Mouse (Mus musculus) MEL (cell line): ENCODE data around the gene Nyap1. TPM values are rescaled to one million over a fixed set of nuclear protein-coding genes. Genes with fewer than 3 reads are reported as not detected.

Experiments
- DNase-seq: peaks from one replicate; pipeline ENCODE4 v3.0.0; 2011; ENCODE audit warnings: low read depth, low spot score
- H3K27ac ChIP-seq: 2 replicates; pipeline ENCODE4 v1.5.1; 2012; ENCODE audit warnings: low read depth, mild to moderate bottlenecking, control low read depth, low read length, moderate library complexity; ENCODE audit not compliant: control insufficient read depth
- H3K27me3 ChIP-seq, 2 experiments: fragments of 150-350 bp in 1 of 2; sonication (generic) in 1 of 2; 2 replicates each; pipeline ENCODE4 v1.6.1; 2012; ENCODE audit warnings: low read length in 2 of 2, mild to moderate bottlenecking in 2 of 2, improper control_type of control experiment in 1 of 2, moderate library complexity in 1 of 2; ENCODE audit not compliant: insufficient read depth in 2 of 2, control insufficient read depth in 1 of 2
- H3K36me3 ChIP-seq, 2 experiments: 2 replicates each; pipeline ENCODE4 v1.6.1; 2012 to 2014; ENCODE audit warnings: low read length in 2 of 2, improper control_type of control experiment in 1 of 2, inconsistent platforms in 1 of 2, mild to moderate bottlenecking in 1 of 2; ENCODE audit not compliant: insufficient read depth in 2 of 2, control insufficient read depth in 1 of 2
- H3K4me1 ChIP-seq, 2 experiments: fragments of 150-350 bp in 1 of 2; sonication (generic) in 1 of 2; 2 replicates each; pipeline ENCODE4 v1.6.1; 2012; ENCODE audit warnings: low read length in 2 of 2, improper control_type of control experiment in 1 of 2, mild to moderate bottlenecking in 1 of 2; ENCODE audit not compliant: insufficient read depth in 2 of 2, control insufficient read depth in 1 of 2
- H3K4me3 ChIP-seq, 2 experiments: fragments of 150-350 bp in 1 of 2; sonication (generic) in 1 of 2; 2 replicates each; pipeline ENCODE4 v1.5.1; 2012; ENCODE audit warnings: low read depth in 2 of 2, low read length in 2 of 2, mild to moderate bottlenecking in 2 of 2, moderate library complexity in 2 of 2, control low read depth in 1 of 2, improper control_type of control experiment in 1 of 2; ENCODE audit not compliant: control insufficient read depth in 1 of 2, insufficient read depth in 1 of 2
- H3K79me2 ChIP-seq: 2 replicates; pipeline ENCODE4 v1.6.1; 2012; ENCODE audit warnings: mild to moderate bottlenecking, low read length, moderate library complexity; ENCODE audit not compliant: control insufficient read depth, poor library complexity, insufficient read depth
- H3K9ac ChIP-seq: 2 replicates; pipeline ENCODE4 v1.6.1; 2012; ENCODE audit warnings: low read depth, mild to moderate bottlenecking, control low read depth, low read length, moderate library complexity; ENCODE audit not compliant: control insufficient read depth, poor library complexity, severe bottlenecking
- H3K9me3 ChIP-seq: fragments of 150-350 bp; sonication (generic); replicated peaks from 2 replicates; pipeline ENCODE4 v1.6.1; 2012; ENCODE audit warnings: mild to moderate bottlenecking, low read length, improper control_type of control experiment, moderate library complexity; ENCODE audit not compliant: insufficient read depth
- BHLHE40 ChIP-seq: IDR thresholded peaks from 2 replicates; pipeline ENCODE4 v1.6.1; 2012; ENCODE audit warnings: low read depth, mild to moderate bottlenecking, inconsistent platforms, low read length, improper control_type of control experiment, borderline replicate concordance
- CTCF ChIP-seq, 3 experiments: IDR thresholded peaks in 2 of 3; conservative IDR thresholded peaks in 1 of 3; 2 replicates each; pipeline ENCODE4 v1.5.1; 2011 to 2012; ENCODE audit warnings: low read length in 3 of 3, low read depth in 2 of 3, mild to moderate bottlenecking in 2 of 3, improper control_type of control experiment in 1 of 3, inconsistent platforms in 1 of 3, mixed read lengths in 1 of 3, moderate library complexity in 1 of 3; ENCODE audit not compliant: control insufficient read depth in 1 of 3, insufficient read depth in 1 of 3, poor library complexity in 1 of 3, severe bottlenecking in 1 of 3
- E2F4 ChIP-seq: IDR thresholded peaks from 2 replicates; pipeline ENCODE4 v1.6.1; 2011; ENCODE audit warnings: low read depth, low read length, improper control_type of control experiment, borderline replicate concordance
- ELF1 ChIP-seq: IDR thresholded peaks from 2 replicates; pipeline ENCODE4 v1.6.1; 2014; ENCODE audit warnings: low read depth, mild to moderate bottlenecking, inconsistent platforms, low read length, improper control_type of control experiment, moderate library complexity
- EP300 ChIP-seq, 2 experiments: IDR thresholded peaks; 2 replicates each; pipeline ENCODE4 v1.6.1; 2011; ENCODE audit warnings: improper control_type of control experiment in 2 of 2, low read length in 2 of 2, low read depth in 1 of 2, mild to moderate bottlenecking in 1 of 2
- ETS1 ChIP-seq: IDR thresholded peaks from 2 replicates; pipeline ENCODE4 v1.6.1; 2012; ENCODE audit warnings: low read depth, mild to moderate bottlenecking, inconsistent platforms, low read length, improper control_type of control experiment, moderate library complexity
- GATA1 ChIP-seq: IDR thresholded peaks from 2 replicates; pipeline ENCODE4 v1.6.1; 2011; ENCODE audit warnings: low read depth, low read length, improper control_type of control experiment
- HCFC1 ChIP-seq: IDR thresholded peaks from 2 replicates; pipeline ENCODE4 v1.6.1; 2012; ENCODE audit warnings: low read depth, mild to moderate bottlenecking, inconsistent platforms, low read length, improper control_type of control experiment, moderate library complexity
- JUND ChIP-seq: IDR thresholded peaks from 2 replicates; pipeline ENCODE4 v1.6.1; 2011; ENCODE audit warnings: low read depth, mild to moderate bottlenecking, improper control_type of control experiment, low read length
- KAT2A ChIP-seq: conservative IDR thresholded peaks from 2 replicates; pipeline ENCODE4 v1.6.1; 2012; ENCODE audit warnings: low read depth, low read length, improper control_type of control experiment, inconsistent platforms
- MAX ChIP-seq: IDR thresholded peaks from 2 replicates; pipeline ENCODE4 v1.6.1; 2011; ENCODE audit warnings: low read length, improper control_type of control experiment
- MAZ ChIP-seq: IDR thresholded peaks from 2 replicates; pipeline ENCODE4 v1.6.1; 2012; ENCODE audit warnings: low read depth, mild to moderate bottlenecking, inconsistent platforms, low read length, improper control_type of control experiment
- MEF2A ChIP-seq: IDR thresholded peaks from 2 replicates; pipeline ENCODE4 v1.6.1; 2014; ENCODE audit warnings: low read depth, mild to moderate bottlenecking, inconsistent platforms, low read length, improper control_type of control experiment; ENCODE audit not compliant: poor library complexity, insufficient replicate concordance, severe bottlenecking; ENCODE audit errors: extremely low read depth
- MXI1 ChIP-seq: IDR thresholded peaks from 2 replicates; pipeline ENCODE4 v1.6.1; 2011; ENCODE audit warnings: mild to moderate bottlenecking, low read depth, low read length, improper control_type of control experiment
- MYB ChIP-seq: IDR thresholded peaks from 2 replicates; pipeline ENCODE4 v1.6.1; 2011; ENCODE audit warnings: mild to moderate bottlenecking, low read depth, low read length, improper control_type of control experiment
- NELFE ChIP-seq: IDR thresholded peaks from 2 replicates; pipeline ENCODE4 v1.6.1; 2011; ENCODE audit warnings: low read depth, low read length, improper control_type of control experiment
- POLR2A ChIP-seq, 2 experiments: IDR thresholded peaks; 2 replicates each; pipeline ENCODE4 v1.6.1; 2011 to 2012; ENCODE audit warnings: low read length in 2 of 2, mild to moderate bottlenecking in 2 of 2, control low read depth in 1 of 2, improper control_type of control experiment in 1 of 2, low read depth in 1 of 2, moderate library complexity in 1 of 2; ENCODE audit not compliant: control insufficient read depth in 1 of 2, insufficient read depth in 1 of 2, poor library complexity in 1 of 2
- POLR2AphosphoS2 ChIP-seq: IDR thresholded peaks from 2 replicates; pipeline ENCODE4 v1.6.1; 2011; ENCODE audit warnings: low read length, improper control_type of control experiment
- RCOR1 ChIP-seq: IDR thresholded peaks from 2 replicates; pipeline ENCODE4 v1.6.1; 2012; ENCODE audit warnings: low read depth, mild to moderate bottlenecking, inconsistent platforms, low read length, improper control_type of control experiment
- SIN3A ChIP-seq: IDR thresholded peaks from 2 replicates; pipeline ENCODE4 v1.6.1; 2012; ENCODE audit warnings: low read length, improper control_type of control experiment, inconsistent platforms
- SMC3 ChIP-seq: IDR thresholded peaks from 2 replicates; pipeline ENCODE4 v1.6.1; 2011; ENCODE audit warnings: low read depth, low read length, improper control_type of control experiment
- TAL1 ChIP-seq: IDR thresholded peaks from 2 replicates; pipeline ENCODE4 v1.6.1; 2012; ENCODE audit warnings: mild to moderate bottlenecking, inconsistent platforms, low read length, moderate library complexity, mixed read lengths
- TBP ChIP-seq: IDR thresholded peaks from 2 replicates; pipeline ENCODE4 v1.8.0; 2011; ENCODE audit warnings: low read depth, low read length, improper control_type of control experiment
- TCF12 ChIP-seq: IDR thresholded peaks from 2 replicates; pipeline ENCODE4 v1.6.1; 2014; ENCODE audit warnings: low read depth, mild to moderate bottlenecking, inconsistent platforms, low read length, improper control_type of control experiment, moderate library complexity
- USF1 ChIP-seq: IDR thresholded peaks from 2 replicates; pipeline ENCODE4 v1.6.1; 2014; ENCODE audit warnings: low read depth, mild to moderate bottlenecking, inconsistent platforms, low read length, improper control_type of control experiment, moderate library complexity
- USF2 ChIP-seq, 2 experiments: IDR thresholded peaks; 2 replicates each; pipeline ENCODE4 v1.6.1; 2011 to 2012; ENCODE audit warnings: improper control_type of control experiment in 2 of 2, low read length in 2 of 2, borderline replicate concordance in 1 of 2, inconsistent platforms in 1 of 2, low read depth in 1 of 2, mild to moderate bottlenecking in 1 of 2; ENCODE audit not compliant: insufficient read depth in 1 of 2
- ZC3H11A ChIP-seq: IDR thresholded peaks from 2 replicates; pipeline ENCODE4 v1.6.1; 2012; ENCODE audit warnings: low read depth, mild to moderate bottlenecking, inconsistent platforms, low read length, improper control_type of control experiment
- ZKSCAN1 ChIP-seq: IDR thresholded peaks from 2 replicates; pipeline ENCODE4 v1.6.1; 2012; ENCODE audit warnings: low read depth, mild to moderate bottlenecking, inconsistent platforms, low read length, improper control_type of control experiment, moderate library complexity
- ZMIZ1 ChIP-seq: IDR thresholded peaks from 2 replicates; pipeline ENCODE4 v1.6.1; 2012; ENCODE audit warnings: low read depth, mild to moderate bottlenecking, inconsistent platforms, low read length, improper control_type of control experiment, moderate library complexity
- ZNF384 ChIP-seq: IDR thresholded peaks from 2 replicates; pipeline ENCODE4 v1.6.1; 2012; ENCODE audit warnings: low read depth, mild to moderate bottlenecking, inconsistent platforms, low read length, improper control_type of control experiment
- polyA plus RNA-seq, 2 experiments: library from polyadenylated mRNA; stranded (reverse) in 1 of 2; unstranded in 1 of 2; fragments of >175 nt in 1 of 2; fragments of >200 nt in 1 of 2; gene quantifications; 2 replicates each; pipeline versions ENCODE4 v1.2.1 to v1.2.4; 2012; ENCODE audit warnings: low replicate concordance in 2 of 2, low read depth in 1 of 2; ENCODE audit not compliant: insufficient read length in 2 of 2, insufficient read depth in 1 of 2, missing spikeins in 1 of 2
- total RNA-seq: library from RNA; depleted of rRNA; stranded (reverse); fragments of 300-350 nt; gene quantifications from 2 replicates; pipeline ENCODE4 v1.2.3, GENCODE M21; 2012

The Nyap1 gene
- total and polyA plus RNA-seq, 3 experiments = 0.39 to 1.1 TPM; not detected in 1

DNA sequence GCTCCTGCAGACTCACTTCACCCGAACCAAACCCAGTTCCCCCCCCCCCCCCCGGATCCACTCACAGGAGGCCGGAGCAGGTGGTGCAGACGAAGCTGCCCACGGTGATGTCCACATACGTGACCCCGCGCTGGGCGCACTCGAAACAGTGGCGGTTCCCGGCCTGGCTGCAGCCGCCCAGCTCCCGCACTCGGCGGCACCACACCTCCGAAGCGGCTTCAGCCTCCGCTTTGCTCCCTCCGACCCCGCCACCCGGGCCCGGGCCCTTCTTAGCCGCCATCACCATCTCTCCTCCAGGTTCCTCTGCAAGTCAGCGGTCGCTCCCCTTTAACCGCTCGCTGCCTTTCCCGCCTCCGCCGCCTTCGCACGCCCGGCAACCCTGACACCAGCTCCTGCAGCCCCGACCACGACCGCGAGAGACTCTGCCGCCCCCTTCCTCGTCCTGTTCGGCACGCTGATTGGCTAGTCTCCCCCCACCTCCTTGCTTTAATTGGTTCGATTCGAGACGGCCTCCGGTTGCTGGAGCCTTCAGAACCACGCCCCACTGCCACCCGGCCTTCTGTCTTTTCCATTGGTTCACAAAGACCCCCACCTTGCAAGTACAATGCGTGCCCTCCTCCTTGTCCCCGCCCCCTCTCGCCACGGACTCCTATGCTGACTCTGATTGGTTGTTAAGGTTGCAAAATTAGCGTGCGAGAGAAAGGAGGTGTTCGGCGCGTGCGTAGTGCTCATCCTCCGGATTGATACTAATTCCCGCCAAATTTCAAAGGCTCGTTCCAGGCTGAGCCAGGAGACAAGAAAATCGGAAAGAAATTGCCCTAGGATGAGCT is 56.9 kb downstream of the Nyap1 start, which contains the start of gene Agfg2 (continued):
- TF ChIP-seq ZMIZ1 (peak; percentile 61; the same call in 1 of the 2 replicates), EP300 (IDR thresholded peaks at IDR 0.05; ENCODE audit: low read depth in 1 of 2, low read length in 2 of 2) (no peak; a peak in 1 of 4 replicates), TAL1 (no peak), USF2 (IDR thresholded peaks at IDR 0.05; ENCODE audit: borderline replicate concordance in 1 of 2, insufficient read depth in 1 of 2, low read depth in 1 of 2, low read length in 2 of 2) (no peak), MAZ (peak; percentile 91; the same call in 1 of the 2 replicates), TCF12 (peak; percentile 29; the same call in 1 of the 2 replicates), MAX (peak; percentile 90), KAT2A (no peak), MYB (no peak), JUND (no peak), USF1 (0 out of 2 replicates have a peak, but pooled peaks have one; percentile 17), NELFE (peak; percentile 89), POLR2AphosphoS2 (peak; percentile 77), RCOR1 (no peak)

DNA sequence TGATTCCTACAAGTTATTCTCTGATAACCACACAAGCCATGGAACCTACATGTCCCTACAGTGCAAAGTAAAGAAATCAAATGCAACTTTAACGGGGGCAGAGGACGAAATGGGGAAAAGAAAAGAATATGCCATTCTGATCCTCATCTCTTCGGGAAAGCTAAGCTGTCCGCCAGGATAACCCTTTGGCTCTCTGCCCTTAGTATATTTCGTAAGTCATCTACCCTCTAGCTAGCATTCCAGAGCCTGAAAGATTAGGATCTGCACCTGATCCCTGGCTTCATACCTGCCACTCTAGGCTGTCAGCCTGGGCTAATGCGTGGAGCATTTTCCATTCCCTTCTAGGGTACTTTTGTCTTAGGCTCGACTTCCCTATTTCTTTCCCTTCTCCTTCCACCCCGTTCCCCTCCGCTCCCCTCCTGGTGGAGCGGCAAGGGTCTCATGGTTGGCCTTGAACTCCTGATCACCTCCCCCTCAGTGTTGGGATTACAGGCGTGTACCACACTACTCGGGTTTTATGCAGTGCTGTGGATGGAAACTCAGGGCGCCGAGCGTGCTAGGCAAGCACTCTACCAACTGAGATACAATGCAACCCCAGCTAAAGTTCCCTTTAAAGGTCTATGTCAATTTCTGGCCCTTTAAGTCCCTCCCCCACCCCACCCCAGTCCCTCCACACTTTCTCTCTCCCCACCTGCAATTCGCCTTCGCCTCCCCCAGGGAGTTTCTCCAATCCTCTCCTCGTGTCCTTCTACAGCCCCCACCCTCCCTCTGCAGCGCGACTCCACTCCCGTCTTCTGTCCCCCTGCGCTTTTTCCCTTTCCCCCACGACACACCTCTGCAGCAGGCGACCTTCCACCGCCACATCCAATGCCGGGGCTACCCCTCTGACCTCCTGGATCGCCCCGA is 57.8 kb downstream of the Nyap1 start:
- H3K27ac ChIP-seq = peak overlapping the region; percentile 77
- H3K4me1 ChIP-seq = peaks cover 8 to 32% of the 10 kb centered on the region in 2 experiments; a peak in 3 of 4 replicates
- TF ChIP-seq JUND = no peak
- TF ChIP-seq RCOR1 = no peak
- peak; percentile 75 for TF ChIP-seq SIN3A
- TF ChIP-seq ZMIZ1 = no peak
- no peak for TF ChIP-seq NELFE
- no peak for TF ChIP-seq USF2 (IDR thresholded peaks at IDR 0.05; ENCODE audit: borderline replicate concordance in 1 of 2, insufficient read depth in 1 of 2, low read depth in 1 of 2, low read length in 2 of 2)
- no peak for TF ChIP-seq BHLHE40
- no peak for TF ChIP-seq MEF2A
- 0 out of 2 replicates have a peak, but pooled peaks have one; percentile 29 for TF ChIP-seq MAX
- no peak for TF ChIP-seq USF1
- TF ChIP-seq MXI1 = peak; percentile 67
- TF ChIP-seq ZNF384 = no peak
- TF ChIP-seq ETS1 = no peak
- TF ChIP-seq ZC3H11A = no peak
- TF ChIP-seq GATA1 = no peak
- no peak for TF ChIP-seq ELF1
- no peak for TF ChIP-seq MYB
- TF ChIP-seq E2F4 = no peak
- no peak; a peak in 1 of 4 replicates for TF ChIP-seq POLR2A (IDR thresholded peaks at IDR 0.05; ENCODE audit: control insufficient read depth in 1 of 2, insufficient read depth in 1 of 2, low read depth in 1 of 2, low read length in 2 of 2, poor library complexity in 1 of 2)
- TF ChIP-seq HCFC1 = no peak
- no peak for TF ChIP-seq SMC3
- TF ChIP-seq CTCF (IDR thresholded peaks at IDR 0.05 in 2 of 3, conservative IDR thresholded peaks at IDR 0.05 in 1 of 3; ENCODE audit: control insufficient read depth in 1 of 3, insufficient read depth in 1 of 3, low read depth in 2 of 3, low read length in 3 of 3, poor library complexity in 1 of 3, severe bottlenecking in 1 of 3) = no peak
- no peak for TF ChIP-seq ZKSCAN1
- TF ChIP-seq TBP = peak; percentile 50; the same call in 1 of the 2 replicates

More for the DNA sequence above, 57.8 kb downstream of the Nyap1 start:
- peaks cover 0 to 37% of the 10 kb centered on the region in 2 experiments; a peak in 3 of 4 replicates for H3K36me3 ChIP-seq
- H3K9ac ChIP-seq = peak overlapping the region; percentile 83
- no peaks in the 10 kb centered on the region for H3K27me3 ChIP-seq
- H3K4me3 ChIP-seq = peak overlapping the region; percentile 63 to 91
- H3K9me3 ChIP-seq = no peaks in the 10 kb centered on the region
- peak; percentile 88 for DNase-seq
- H3K79me2 ChIP-seq = peaks cover 45% of the 10 kb centered on the region
